11 mouse cellular contexts compared by ENCODE assay signal in genomic region chr6:41061085-41061484, GRCm38 (mm10). TPM values are rescaled to one million over a fixed set of nuclear protein-coding genes. Genes with fewer than 3 reads are reported as not detected.
DNase-seq lines count a peak whose midpoint lies in the region; ATAC-seq and TF ChIP-seq lines count a peak whose summit lies in the region.
"Had no signal": no experiment of that assay in that cellular context is flagged by ENCODE, and none has a peak within 500 bp of the region (broad histone marks: within the 10 kb centered on the region; RNA-seq: fewer than 3 reads in every experiment).

No protein-coding gene starts in this region.

- no peaks in the 10 kb centered on the region for H3K4me1 ChIP-seq in liver, postnatal 0 days (ENCODE audit: insufficient read depth)
- no peaks in the 10 kb centered on the region for H3K4me1 ChIP-seq in heart, embryonic 11.5 days (ENCODE audit: control insufficient read depth, insufficient read depth, low read length)
- H3K4me1 ChIP-seq: embryonic facial prominence, embryonic 10.5 days; forebrain, embryonic 15.5 days; heart, embryonic 12.5 days had no signal

- H3K4me2 ChIP-seq in liver, postnatal 0 days (ENCODE audit: low read depth, low read length): no peak overlapping the region
- H3K4me2 ChIP-seq in heart, embryonic 11.5 days: no peak overlapping the region
- H3K4me2 ChIP-seq: forebrain, embryonic 15.5 days; heart, embryonic 12.5 days had no signal

- TF ChIP-seq EP300 in liver, postnatal 0 days (IDR thresholded peaks at IDR 0.05; ENCODE audit: low read depth): no peak

- no peak overlapping the region for H3K27ac ChIP-seq in liver, postnatal 0 days (ENCODE audit: low read depth)
- H3K27ac ChIP-seq in heart, embryonic 11.5 days (ENCODE audit: low read depth, low read length): no peak overlapping the region
- H3K27ac ChIP-seq: embryonic facial prominence, embryonic 10.5 days; forebrain, embryonic 15.5 days had no signal

- H3K9ac ChIP-seq in liver, postnatal 0 days (replicated peaks): no peak overlapping the region
- H3K9ac ChIP-seq in heart, embryonic 11.5 days (ENCODE audit: low read depth, low read length): no peak overlapping the region
- H3K9ac ChIP-seq: forebrain, embryonic 15.5 days; heart, embryonic 12.5 days had no signal

- no peaks in the 10 kb centered on the region for H3K9me3 ChIP-seq in liver, postnatal 0 days (ENCODE audit: low read length)
- H3K9me3 ChIP-seq in heart, embryonic 11.5 days (replicated peaks; ENCODE audit: control insufficient read depth, low read length): no peaks in the 10 kb centered on the region
- H3K9me3 ChIP-seq: embryonic facial prominence, embryonic 10.5 days; forebrain, embryonic 15.5 days; heart, embryonic 12.5 days had no signal

- ATAC-seq in liver, postnatal 0 days: no peak
- ATAC-seq in heart, embryonic 11.5 days (replicated peaks; ENCODE audit: insufficient number of reproducible peaks, low FRiP score, low TSS enrichment): no peak
- ATAC-seq: forebrain, embryonic 15.5 days had no signal

- DNase-seq in cerebellum, postnatal 10 days: peak; percentile 18 to 23
- DNase-seq in cerebellum, adult 18-20 months: no peak
- DNase-seq in liver, postnatal 0 days: no peak
- DNase-seq in liver: no peak
- DNase-seq in ZHBTc4 (ENCODE audit: low read depth, low spot score): peak; percentile 11
- DNase-seq in thymus, postnatal 14 days: peak; percentile 67
- no peak for DNase-seq in gastrocnemius, postnatal 14 days

- intact Hi-C loops in gastrocnemius, postnatal 14 days (cut with DNase I; ENCODE audit: low total_unique reads): no loop called here

- no peak overlapping the region for H3K4me3 ChIP-seq in liver, postnatal 0 days (ENCODE audit: low read depth, low read length)
- H3K4me3 ChIP-seq in heart, embryonic 11.5 days (ENCODE audit: low read depth, low read length): no peak overlapping the region
- H3K4me3 ChIP-seq: embryonic facial prominence, embryonic 10.5 days; forebrain, embryonic 15.5 days; heart, embryonic 12.5 days had no signal

- no peaks in the 10 kb centered on the region for H3K27me3 ChIP-seq in liver, postnatal 0 days (ENCODE audit: insufficient read depth, low read length)
- H3K27me3 ChIP-seq in heart, embryonic 11.5 days (ENCODE audit: control insufficient read depth, insufficient read depth, low read length): no peaks in the 10 kb centered on the region
- H3K27me3 ChIP-seq: forebrain, embryonic 15.5 days; heart, embryonic 12.5 days had no signal

- WGBS in liver, postnatal 0 days (ENCODE audit: insufficient replicate concordance): 62% methylated on average over 5 of the region's 5 CpGs
- 68% methylated on average over 5 of the region's 5 CpGs for WGBS in heart, embryonic 11.5 days (ENCODE audit: insufficient replicate concordance)

- peak; percentile 29 for TF ChIP-seq CTCF in liver, postnatal 0 days (IDR thresholded peaks at IDR 0.05; ENCODE audit: low read depth)

- H3K36me3 ChIP-seq in liver, postnatal 0 days (replicated peaks; ENCODE audit: insufficient read depth, low read length): no peaks in the 10 kb centered on the region
- H3K36me3 ChIP-seq in heart, embryonic 11.5 days (ENCODE audit: control insufficient read depth, insufficient read depth, low read length): no peaks in the 10 kb centered on the region
- H3K36me3 ChIP-seq: embryonic facial prominence, embryonic 10.5 days; forebrain, embryonic 15.5 days; heart, embryonic 12.5 days had no signal

RNA-seq across cellular contexts. Expression of gene 2210010C04Rik, which starts 25.8 kb away (rescaled TPM):
- polyA plus RNA-seq in liver, postnatal 0 days (2015; fragmentation: Nextera tagmentation; extraction: Ambion mirVana): 1.1 TPM in 1 of 2 replicates, not detected in the other
- not detected for total RNA-seq in gastrocnemius, postnatal 14 days (2021)
- polyA plus RNA-seq in heart, embryonic 11.5 days (2014; fragmentation: Nextera tagmentation; extraction: Ambion mirVana): not detected in 2 replicates
- polyA plus RNA-seq: embryonic facial prominence, embryonic 10.5 days; forebrain, embryonic 15.5 days; heart, embryonic 12.5 days had no signal

Comparison
In these comparisons a context has a peak if more than half of its experiments do, and no peak if none do; other contexts are left out.
1. DNase-seq: peak in cerebellum, postnatal 10 days (2 of 2), ZHBTc4 (single experiment) and thymus, postnatal 14 days (single experiment); none in cerebellum, adult 18-20 months (0 of 2), liver, postnatal 0 days (single experiment), liver (single experiment) and gastrocnemius, postnatal 14 days (single experiment).